Mouse (Mus musculus) stomach, embryonic 15.5 days (tissue): ENCODE measurements around the gene Prdm2. TPM values are rescaled to one million over a fixed set of nuclear protein-coding genes. Genes with fewer than 3 reads are reported as not detected.

Source experiments
- ATAC-seq: fragments of 200-750 bp; cut with Nextera tagmentation; 2 replicates; pipeline ENCODE4 v1.8.0; 2017; ENCODE audit warnings: low read depth, moderate number of reproducible peaks, moderate TSS enrichment; ENCODE audit not compliant: insufficient read depth, low FRiP score
- H3K27ac ChIP-seq: fragments of 300-500 bp; sonication (generic); 2 replicates; pipeline ENCODE4 v1.5.1; 2015; ENCODE audit warnings: mild to moderate bottlenecking, inconsistent platforms
- H3K27me3 ChIP-seq: fragments of 300-500 bp; sonication (generic); replicated peaks from 2 replicates; pipeline ENCODE4 v1.6.1; 2015; ENCODE audit warnings: inconsistent platforms
- H3K36me3 ChIP-seq: fragments of 300-500 bp; sonication (generic); 2 replicates; pipeline ENCODE4 v1.6.1; 2015; ENCODE audit warnings: inconsistent platforms
- H3K4me1 ChIP-seq: fragments of 300-500 bp; sonication (generic); 2 replicates; pipeline ENCODE4 v1.6.1; 2015; ENCODE audit warnings: inconsistent platforms
- H3K4me2 ChIP-seq: fragments of 300-500 bp; sonication (generic); 2 replicates; pipeline ENCODE4 v1.6.1; 2015; ENCODE audit warnings: mild to moderate bottlenecking, inconsistent platforms
- H3K4me3 ChIP-seq: fragments of 300-500 bp; sonication (generic); replicated peaks from 2 replicates; pipeline ENCODE4 v1.5.1; 2015; ENCODE audit warnings: inconsistent platforms
- H3K9ac ChIP-seq: fragments of 300-500 bp; sonication (generic); 2 replicates; pipeline ENCODE4 v1.6.1; 2015; ENCODE audit warnings: inconsistent platforms
- H3K9me3 ChIP-seq: fragments of 300-500 bp; sonication (generic); 2 replicates; pipeline ENCODE4 v1.6.1; 2016; ENCODE audit warnings: inconsistent platforms
- WGBS: fragments of 180-500 bp; shearing (Covaris S2); methylation state at CpG from one replicate; pipeline ENCODE4 v1.1.7; 2015; 5-methylcytosine and 5-hydroxymethylcytosine counted together
- polyA plus RNA-seq: library from polyadenylated mRNA; unstranded; fragments of >200 nt; fragmentation: Nextera tagmentation; extraction: Ambion mirVana; gene quantifications from 2 replicates; pipeline ENCODE4 v1.2.1, GENCODE M21; 2015

Gene Prdm2
- 11.1 and 11.6 TPM in 2 replicates for polyA plus RNA-seq

DNA sequence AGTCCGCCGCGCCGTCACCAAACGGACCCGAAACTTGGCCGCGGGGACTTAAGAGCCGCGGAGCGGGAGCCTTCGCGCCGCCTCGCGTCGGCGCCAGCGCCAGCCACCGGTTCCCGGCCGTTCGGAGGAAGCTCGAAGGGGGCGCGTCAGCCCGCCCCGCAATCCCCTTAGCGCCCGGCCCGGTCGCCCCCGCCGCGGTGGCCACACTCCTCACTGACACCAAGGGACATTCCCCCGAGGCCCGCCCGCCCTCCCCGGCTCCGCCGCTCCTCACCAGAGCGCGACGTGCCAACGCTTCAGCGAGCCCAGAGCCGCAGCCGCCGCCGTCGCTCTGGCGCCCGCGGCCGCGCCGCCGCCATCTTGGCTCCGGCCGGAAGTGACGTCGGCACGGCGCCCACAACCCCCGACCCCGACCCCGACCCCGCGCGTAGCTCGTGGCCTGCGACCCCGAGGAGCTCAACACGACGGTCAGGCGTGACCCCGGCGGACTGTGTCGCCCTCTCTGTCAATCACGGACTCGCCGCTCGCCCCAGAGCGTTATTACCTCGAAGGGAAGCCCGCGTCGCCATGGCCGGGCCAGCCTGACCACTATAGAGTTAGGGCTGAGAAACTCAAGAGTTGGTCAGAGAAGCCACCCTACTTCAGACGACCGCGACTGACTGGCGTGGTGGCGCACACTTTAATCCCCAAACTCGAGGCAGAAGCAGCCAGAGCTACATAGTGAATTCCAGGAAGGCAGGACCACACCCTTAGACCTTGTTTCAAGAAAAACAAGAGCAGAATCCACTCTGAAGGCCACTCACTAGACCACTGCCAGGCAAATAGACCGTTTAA is at the start of gene Prdm2:
Gene Prdm2 (minus strand): TSS at position 655 of the 834 bp plus-strand sequence.
- peak; percentile 73 for ATAC-seq
- H3K27ac ChIP-seq = peak within 1 kb of the TSS; percentile 69

DNA sequence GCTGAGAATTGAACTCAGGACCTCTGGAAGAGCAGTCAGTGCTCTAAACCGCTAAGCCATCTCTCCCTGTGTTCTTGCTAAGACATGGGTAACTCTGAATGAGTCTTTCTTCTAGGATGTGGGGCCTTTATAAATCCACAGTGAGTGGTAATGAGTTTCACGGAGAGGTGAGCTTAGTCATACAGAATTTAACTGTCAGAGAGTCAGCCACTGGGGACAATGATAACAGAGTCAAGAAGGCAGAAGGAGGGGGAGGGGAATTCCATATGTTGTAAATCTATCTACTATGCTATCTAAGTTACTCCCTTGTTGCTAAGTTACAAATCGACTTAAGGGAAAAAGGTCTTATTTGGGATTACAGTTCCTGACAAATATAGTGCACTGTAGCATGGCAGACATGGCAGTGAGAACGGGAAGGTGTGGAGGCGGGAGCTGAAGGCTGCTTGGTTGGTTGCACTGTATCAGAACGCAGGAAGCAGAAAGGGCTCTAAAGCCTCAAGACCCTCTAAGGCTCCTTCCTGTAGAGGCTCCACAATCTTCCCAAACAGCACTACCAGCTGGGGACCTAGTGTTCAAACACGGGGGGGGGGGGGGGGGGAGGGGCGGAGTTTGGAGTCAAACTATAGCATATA is 47.0 kb upstream of the Prdm2 start:
- no peaks in the 10 kb centered on the region for H3K9me3 ChIP-seq
- ATAC-seq = no peak
- H3K27me3 ChIP-seq = no peaks in the 10 kb centered on the region
- H3K36me3 ChIP-seq = no peaks in the 10 kb centered on the region
- H3K27ac ChIP-seq = no peak overlapping the region
- H3K4me3 ChIP-seq = no peak overlapping the region
- no peak overlapping the region for H3K4me2 ChIP-seq
- H3K4me1 ChIP-seq = peaks cover 3% of the 10 kb centered on the region
- no peak overlapping the region for H3K9ac ChIP-seq
- 29% methylated on average over 8 of the region's 8 CpGs for WGBS

More for the DNA sequence above, at the start of gene Prdm2:
- Histone ChIP-seq H3K9ac (peak within 1 kb of the TSS; percentile 93), H3K27me3 (no peaks in the 10 kb centered on the region), H3K4me3 (peak within 1 kb of the TSS; percentile 80), H3K4me2 (peak within 1 kb of the TSS; percentile 75), H3K36me3 (no peaks in the 10 kb centered on the region), H3K9me3 (no peaks in the 10 kb centered on the region), H3K4me1 (0 out of 2 replicates have a peak, but pooled peaks cover 4% of the 10 kb centered on the region)
- 2% methylated on average over 93 of the region's 96 CpGs for WGBS

DNA sequence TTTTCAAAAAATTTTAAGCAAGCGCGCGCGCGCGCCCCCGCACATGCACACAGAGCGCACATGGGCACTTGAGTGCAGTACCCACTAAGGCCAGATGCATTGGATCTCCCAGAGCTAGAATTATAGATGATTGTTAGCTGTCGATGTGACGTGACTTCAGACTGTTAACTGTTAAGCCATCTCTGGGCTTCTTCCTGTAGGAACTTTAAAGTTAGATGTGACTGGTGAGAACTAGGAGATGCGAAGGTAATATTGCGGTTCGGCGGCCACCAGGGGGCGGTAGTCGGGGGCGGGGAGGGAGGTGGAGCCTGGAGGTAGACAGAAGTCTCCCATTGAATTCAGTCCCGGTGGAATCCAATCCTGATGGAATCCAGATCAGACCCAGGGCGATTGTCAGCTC is 45.7 kb upstream of the Prdm2 start:
- Histone ChIP-seq H3K4me3 (no peak overlapping the region), H3K4me2 (peak overlapping the region; percentile 45), H3K9me3 (no peaks in the 10 kb centered on the region), H3K9ac (no peak overlapping the region), H3K36me3 (no peaks in the 10 kb centered on the region), H3K27me3 (no peaks in the 10 kb centered on the region), H3K4me1 (peaks cover 3% of the 10 kb centered on the region), H3K27ac (no peak overlapping the region)
- WGBS = 35% methylated on average over 19 of the region's 19 CpGs
- ATAC-seq = no peak

DNA sequence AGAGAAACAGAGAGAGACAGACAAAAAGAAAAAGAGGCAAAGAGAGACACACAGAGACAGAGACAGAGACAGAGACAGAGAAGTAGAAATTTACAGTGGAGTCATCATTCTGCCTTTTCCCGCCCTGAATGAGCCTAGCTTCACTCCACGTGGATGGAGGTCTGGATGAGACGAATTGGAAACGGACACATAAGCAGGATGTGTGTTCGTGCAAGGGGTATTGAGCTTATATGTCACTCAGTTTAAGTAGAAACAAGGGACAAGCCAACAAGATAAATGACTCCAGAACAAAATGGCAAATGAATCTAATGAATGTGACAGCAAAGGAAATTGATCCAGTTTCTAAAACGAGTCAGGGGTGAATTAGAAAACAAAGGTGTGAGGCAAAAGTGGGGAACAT is 45.2 kb upstream of the Prdm2 start:
- ATAC-seq = no peak
- Histone ChIP-seq H3K4me3 (no peak overlapping the region), H3K9ac (no peak overlapping the region), H3K9me3 (no peaks in the 10 kb centered on the region), H3K36me3 (no peaks in the 10 kb centered on the region), H3K4me1 (peaks cover 3% of the 10 kb centered on the region), H3K27ac (no peak overlapping the region), H3K27me3 (no peaks in the 10 kb centered on the region), H3K4me2 (no peak overlapping the region)
- WGBS = 37% methylated on average over 6 of the region's 6 CpGs

DNA sequence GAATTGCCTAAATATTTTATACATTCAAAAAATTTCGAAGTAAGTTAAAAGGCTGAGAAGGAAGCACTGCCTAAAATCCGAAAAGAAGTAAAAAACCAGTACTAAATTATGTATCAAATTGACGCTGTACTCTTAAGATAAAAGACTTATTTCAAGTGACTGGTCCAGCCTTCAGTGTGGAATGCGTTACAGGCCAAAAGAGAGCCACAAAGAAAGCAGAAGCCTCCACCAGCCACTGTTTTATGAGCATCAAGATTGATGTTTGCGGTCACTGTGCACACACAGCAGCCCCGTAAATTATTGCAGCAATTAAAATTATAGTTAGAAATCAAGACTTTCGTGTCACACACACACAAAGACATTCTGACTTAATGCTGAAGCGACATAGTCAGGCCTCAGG is 42.7 kb upstream of the Prdm2 start:
- ATAC-seq = no peak
- 72% methylated on average over 8 of the region's 8 CpGs for WGBS
- no peaks in the 10 kb centered on the region for H3K36me3 ChIP-seq
- H3K27ac ChIP-seq = no peak overlapping the region
- H3K9me3 ChIP-seq = no peaks in the 10 kb centered on the region
- H3K4me1 ChIP-seq = peaks cover 3% of the 10 kb centered on the region
- H3K27me3 ChIP-seq = no peaks in the 10 kb centered on the region
- H3K9ac ChIP-seq = no peak overlapping the region
- H3K4me2 ChIP-seq = no peak overlapping the region
- H3K4me3 ChIP-seq = no peak overlapping the region

DNA sequence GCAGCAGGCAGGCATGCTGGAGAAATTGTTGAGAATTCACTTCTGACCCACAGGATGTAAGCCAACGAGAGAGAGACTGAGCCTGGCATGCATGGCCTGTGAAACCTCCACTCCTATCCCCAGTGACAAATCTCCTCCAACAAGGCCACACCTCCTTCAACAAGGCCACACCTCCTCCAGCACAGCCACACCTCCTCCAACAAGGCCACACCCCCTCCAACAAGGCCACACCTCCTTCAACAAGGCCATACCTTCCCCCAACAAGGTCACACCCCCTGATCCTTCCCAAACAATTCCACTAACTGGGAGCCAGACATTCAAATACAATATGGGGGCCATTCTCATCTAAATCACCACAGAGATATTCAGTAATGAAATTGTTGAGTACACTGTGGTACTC is 40.6 kb upstream of the Prdm2 start:
- H3K4me2 ChIP-seq = no peak overlapping the region
- H3K36me3 ChIP-seq = no peaks in the 10 kb centered on the region
- H3K4me3 ChIP-seq = no peak overlapping the region
- H3K27ac ChIP-seq = no peak overlapping the region
- H3K9me3 ChIP-seq = no peaks in the 10 kb centered on the region
- H3K4me1 ChIP-seq = no peaks in the 10 kb centered on the region
- H3K9ac ChIP-seq = no peak overlapping the region
- 83% methylated on average over 1 of the region's 1 CpGs for WGBS
- no peaks in the 10 kb centered on the region for H3K27me3 ChIP-seq
- ATAC-seq = no peak

DNA sequence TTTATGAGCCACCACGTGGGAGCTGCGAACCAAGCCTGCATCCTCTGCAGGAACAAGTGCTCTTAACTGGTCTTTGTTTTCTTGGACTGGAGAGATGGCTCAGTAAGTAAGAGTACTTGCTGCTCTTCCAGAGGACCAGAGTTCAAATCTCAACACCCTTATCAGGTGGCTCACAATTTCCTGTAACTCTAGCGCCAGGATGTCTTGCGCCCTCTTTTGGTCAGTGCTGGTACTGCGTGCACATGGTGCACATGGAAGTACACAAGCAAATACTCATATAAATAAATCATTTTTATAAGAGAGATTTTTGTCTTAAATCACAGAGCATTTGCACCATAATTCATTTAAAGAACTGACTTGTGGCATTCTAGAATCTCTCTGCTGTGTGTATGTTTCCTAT is 35.3 kb upstream of the Prdm2 start:
- Histone ChIP-seq H3K27me3 (no peaks in the 10 kb centered on the region), H3K4me2 (no peak overlapping the region), H3K4me3 (no peak overlapping the region), H3K4me1 (no peaks in the 10 kb centered on the region), H3K36me3 (no peaks in the 10 kb centered on the region), H3K27ac (no peak overlapping the region), H3K9me3 (no peaks in the 10 kb centered on the region), H3K9ac (no peak overlapping the region)
- no peak for ATAC-seq
- WGBS = 76% methylated on average over 5 of the region's 5 CpGs

DNA sequence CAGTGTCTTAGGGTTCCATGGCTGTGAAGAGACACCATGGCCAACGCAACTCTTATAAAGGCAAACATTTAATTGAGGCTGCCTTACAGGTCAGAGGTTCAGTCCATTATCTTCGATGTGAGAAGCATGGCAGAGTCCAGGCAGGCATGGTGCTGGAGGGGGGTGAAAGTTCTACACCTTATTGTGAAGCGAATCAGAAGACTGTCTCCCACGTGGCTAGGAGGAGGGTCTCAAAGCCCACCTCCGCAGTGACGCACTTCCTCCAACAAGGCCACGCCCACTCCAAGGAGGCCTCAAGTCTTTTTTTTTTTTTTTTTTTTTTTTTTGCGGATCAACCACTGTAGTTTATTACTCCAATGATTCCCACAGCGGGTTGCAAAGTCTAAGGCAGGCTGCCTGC is 28.5 kb upstream of the Prdm2 start:
- 80% methylated on average over 9 of the region's 9 CpGs for WGBS
- Histone ChIP-seq H3K4me2 (no peak overlapping the region), H3K4me3 (no peak overlapping the region), H3K27me3 (no peaks in the 10 kb centered on the region), H3K36me3 (no peaks in the 10 kb centered on the region), H3K27ac (no peak overlapping the region), H3K9ac (no peak overlapping the region), H3K9me3 (no peaks in the 10 kb centered on the region), H3K4me1 (no peaks in the 10 kb centered on the region)
- no peak for ATAC-seq

DNA sequence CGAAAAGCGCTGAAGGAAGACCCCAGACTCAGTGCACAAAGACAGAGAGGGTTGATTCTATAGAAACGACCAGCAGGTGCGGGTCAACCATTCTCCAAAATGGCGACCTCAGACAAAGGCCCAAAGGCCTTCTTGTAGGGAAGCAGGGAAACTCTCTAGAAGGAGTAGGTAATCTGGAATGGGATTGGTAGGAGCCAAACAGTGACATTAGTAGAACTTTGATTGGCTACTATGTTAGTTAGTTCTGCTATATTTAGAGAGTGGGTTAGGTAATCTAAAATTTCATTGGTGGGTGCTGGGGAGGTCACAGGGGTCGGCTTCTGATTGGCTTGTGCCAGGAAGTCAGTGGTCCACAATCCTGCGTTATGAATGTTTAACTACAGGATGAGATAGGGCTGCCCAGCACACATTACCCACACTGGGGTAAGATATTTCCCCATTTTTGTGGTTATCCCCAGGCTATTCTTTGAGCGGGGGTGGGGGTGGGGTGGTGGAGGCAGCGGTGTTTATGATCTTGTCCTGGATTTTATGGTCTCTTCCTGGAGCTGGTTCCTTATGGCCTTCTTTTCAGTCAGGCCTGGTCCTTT is 26.9 kb upstream of the Prdm2 start:
- no peaks in the 10 kb centered on the region for H3K27me3 ChIP-seq
- H3K27ac ChIP-seq = no peak overlapping the region
- no peaks in the 10 kb centered on the region for H3K36me3 ChIP-seq
- H3K9me3 ChIP-seq = no peaks in the 10 kb centered on the region
- no peak overlapping the region for H3K4me2 ChIP-seq
- ATAC-seq = no peak
- no peaks in the 10 kb centered on the region for H3K4me1 ChIP-seq
- 85% methylated on average over 9 of the region's 9 CpGs for WGBS
- no peak overlapping the region for H3K9ac ChIP-seq
- H3K4me3 ChIP-seq = no peak overlapping the region

DNA sequence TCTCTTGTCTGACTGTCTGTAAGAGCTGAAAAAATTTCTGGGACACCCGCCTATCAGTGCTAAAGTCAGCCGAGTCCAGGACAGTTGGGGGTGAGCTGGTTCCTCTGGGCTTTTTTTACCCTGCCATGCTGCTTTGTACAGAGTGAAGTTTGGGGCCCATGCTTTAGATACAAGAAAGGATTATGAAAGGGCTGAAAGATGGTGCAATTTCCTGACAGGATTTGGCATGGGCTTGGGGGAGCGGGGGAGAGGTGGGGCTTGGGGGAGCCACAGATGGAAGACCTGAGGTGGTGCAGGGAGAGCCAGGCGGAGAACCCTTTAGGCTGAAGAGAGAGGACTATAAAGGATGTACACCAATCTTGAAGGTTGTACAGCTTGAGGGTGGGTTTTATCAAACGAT is 26.3 kb upstream of the Prdm2 start:
- Histone ChIP-seq H3K4me1 (no peaks in the 10 kb centered on the region), H3K9me3 (no peaks in the 10 kb centered on the region), H3K27ac (no peak overlapping the region), H3K9ac (no peak overlapping the region), H3K36me3 (no peaks in the 10 kb centered on the region), H3K4me3 (no peak overlapping the region), H3K4me2 (no peak overlapping the region), H3K27me3 (no peaks in the 10 kb centered on the region)
- 91% methylated on average over 5 of the region's 5 CpGs for WGBS
- ATAC-seq = no peak

DNA sequence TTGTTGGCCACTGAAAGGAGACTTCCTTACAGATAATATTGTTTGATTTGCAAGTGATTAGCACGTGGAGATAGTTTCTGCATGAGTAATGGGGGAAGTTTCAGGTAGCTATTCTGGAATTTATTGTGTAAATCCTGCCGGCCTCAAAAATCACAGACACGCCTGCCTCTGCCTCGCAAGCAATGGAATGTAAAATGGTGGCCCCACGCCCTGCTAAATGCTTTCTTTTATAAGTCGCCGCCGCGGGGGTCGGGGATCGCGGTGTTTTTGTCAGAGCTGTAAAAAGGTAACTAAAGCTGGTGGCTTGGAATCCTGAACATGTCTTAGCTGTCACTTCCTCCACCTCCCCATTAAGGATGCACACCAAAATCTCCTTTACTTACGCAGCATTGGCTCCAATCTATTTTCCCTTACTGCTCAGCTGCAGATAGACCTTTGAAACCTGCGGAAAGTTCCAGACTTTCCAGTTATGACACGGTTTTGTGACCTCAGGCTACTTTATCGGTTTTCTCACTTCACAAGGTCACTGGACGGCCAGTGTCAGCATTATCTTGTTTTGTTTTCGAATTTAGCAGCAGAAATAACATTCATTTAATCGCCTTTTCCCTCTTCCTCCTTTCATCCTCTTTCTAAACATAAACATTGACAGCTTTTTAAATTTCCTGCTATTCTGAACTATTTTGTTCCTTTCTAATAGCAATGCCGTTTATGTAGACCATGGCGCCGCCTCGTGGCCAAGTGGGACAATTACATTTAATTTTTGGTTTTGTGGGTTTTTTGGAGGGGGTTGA is 25.6 kb upstream of the Prdm2 start:
- Histone ChIP-seq H3K4me2 (peak overlapping the region; percentile 34), H3K9me3 (no peaks in the 10 kb centered on the region), H3K36me3 (no peaks in the 10 kb centered on the region), H3K27me3 (no peaks in the 10 kb centered on the region), H3K9ac (no peak overlapping the region), H3K27ac (no peak overlapping the region), H3K4me3 (no peak overlapping the region), H3K4me1 (no peaks in the 10 kb centered on the region)
- ATAC-seq = no peak
- 22% methylated on average over 23 of the region's 23 CpGs for WGBS
